Mouse (Mus musculus) E14TG2a.4 (cell line): Measurements from ENCODE around the gene Mitd1.

Experiments
- H3K27me3 ChIP-seq: 2 replicates; pipeline ENCODE4 v1.6.1; 2014; ENCODE audit warnings: low read length, control low read depth; ENCODE audit not compliant: insufficient read depth
- H3K36me3 ChIP-seq: 2 replicates; pipeline ENCODE4 v1.6.1; 2014; ENCODE audit warnings: low read length, control low read depth; ENCODE audit not compliant: insufficient read depth
- H3K4me1 ChIP-seq: replicated peaks from 2 replicates; pipeline ENCODE4 v1.6.1; 2014; ENCODE audit warnings: low read depth, low read length, control low read depth
- H3K4me3 ChIP-seq: replicated peaks from 2 replicates; pipeline ENCODE4 v1.5.1; 2014; ENCODE audit warnings: mild to moderate bottlenecking, low read length
- H3K9me3 ChIP-seq: 2 replicates; pipeline ENCODE4 v1.6.1; 2014; ENCODE audit warnings: low read length, control low read depth
- CTCF ChIP-seq: conservative IDR thresholded peaks from 2 replicates; pipeline ENCODE4 v1.5.1; 2014; ENCODE audit warnings: low read length
- NANOG ChIP-seq: IDR thresholded peaks from 2 replicates; pipeline ENCODE4 v1.6.1; 2014; ENCODE audit warnings: borderline replicate concordance, low read length, mixed read lengths
- POU5F1 ChIP-seq: IDR thresholded peaks from 2 replicates; pipeline ENCODE4 v1.6.1; 2014; ENCODE audit warnings: low read length, borderline replicate concordance

Mitd1 gene

DNA sequence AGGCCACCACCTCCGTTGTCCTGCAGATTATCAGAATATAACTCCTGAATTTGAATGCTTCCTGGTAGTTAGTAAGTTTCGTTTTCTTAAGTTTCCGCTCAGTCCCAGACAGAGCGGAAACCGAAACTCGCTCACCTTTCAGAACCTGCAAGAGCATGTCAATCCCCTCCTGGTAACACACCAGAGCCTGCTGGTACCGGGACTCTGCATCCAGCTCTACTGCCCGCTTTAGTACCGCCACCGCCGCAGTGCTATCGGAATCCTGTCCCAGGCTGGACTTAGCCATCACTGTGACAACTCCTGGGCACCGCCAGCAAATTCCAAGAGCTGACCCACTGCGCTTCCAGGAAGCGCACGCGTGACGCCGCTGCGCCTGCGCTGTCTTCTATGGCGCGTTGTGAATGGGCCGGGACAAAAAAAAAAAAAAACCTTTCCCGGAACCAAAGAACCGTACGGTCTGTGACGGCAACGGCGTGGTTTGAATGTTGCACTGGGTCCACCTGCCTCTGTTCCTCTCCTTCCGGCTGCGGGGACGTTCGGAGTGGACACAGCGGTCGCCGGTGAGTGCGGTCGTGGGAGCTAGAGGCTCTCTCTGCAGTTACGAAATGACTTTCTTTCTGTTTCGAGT lies at the start of gene Mitd1, which contains the start of gene Mrpl30:
Mitd1 (minus strand) TSS at position 387 of the 628 bp plus-strand sequence.
Mrpl30 (plus strand) TSS at position 453 of the 628 bp plus-strand sequence.
- no peaks in the 10 kb centered on the region for H3K9me3 ChIP-seq
- no peak for TF ChIP-seq POU5F1
- TF ChIP-seq CTCF: no peak
- no peak for TF ChIP-seq NANOG

DNA sequence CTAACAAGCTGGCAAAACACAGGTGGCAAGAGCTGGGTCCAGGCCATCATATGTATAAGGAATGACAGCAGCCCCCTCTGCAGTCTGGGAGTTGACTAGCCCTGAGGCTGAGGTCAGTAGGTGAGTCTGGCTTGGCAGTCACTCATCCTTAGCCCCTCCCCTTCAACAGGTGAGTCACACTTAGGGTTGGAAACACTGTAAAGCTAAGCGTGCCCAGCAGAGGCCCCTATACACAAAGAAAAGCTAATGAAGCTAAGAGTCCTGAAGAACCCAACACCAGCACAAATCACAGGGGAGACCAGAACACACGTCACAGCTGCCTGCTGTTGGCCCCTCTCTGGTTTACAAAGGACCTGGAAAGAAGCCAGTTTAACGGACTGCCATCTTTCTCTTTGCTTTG lies 41.6 kb upstream of the Mitd1 start:
- no peaks in the 10 kb centered on the region; the same call in 1 of the 2 replicates for H3K27me3 ChIP-seq
- H3K36me3 ChIP-seq: no peaks in the 10 kb centered on the region
- no peak for TF ChIP-seq POU5F1
- no peak for TF ChIP-seq NANOG
- peak; percentile 29 for TF ChIP-seq CTCF
- H3K4me3 ChIP-seq: no peak overlapping the region
- H3K9me3 ChIP-seq: 0 out of 2 replicates have a peak, but pooled peaks cover 4% of the 10 kb centered on the region
- peaks cover 19% of the 10 kb centered on the region for H3K4me1 ChIP-seq

More for the DNA sequence above, at the start of gene Mitd1, which contains the start of gene Mrpl30:
- peaks cover 42% of the 10 kb centered on the region for H3K4me1 ChIP-seq
- H3K27me3 ChIP-seq: no peaks in the 10 kb centered on the region
- H3K36me3 ChIP-seq: peaks cover 58% of the 10 kb centered on the region
- peak within 1 kb of the TSS; percentile 95 for H3K4me3 ChIP-seq

DNA sequence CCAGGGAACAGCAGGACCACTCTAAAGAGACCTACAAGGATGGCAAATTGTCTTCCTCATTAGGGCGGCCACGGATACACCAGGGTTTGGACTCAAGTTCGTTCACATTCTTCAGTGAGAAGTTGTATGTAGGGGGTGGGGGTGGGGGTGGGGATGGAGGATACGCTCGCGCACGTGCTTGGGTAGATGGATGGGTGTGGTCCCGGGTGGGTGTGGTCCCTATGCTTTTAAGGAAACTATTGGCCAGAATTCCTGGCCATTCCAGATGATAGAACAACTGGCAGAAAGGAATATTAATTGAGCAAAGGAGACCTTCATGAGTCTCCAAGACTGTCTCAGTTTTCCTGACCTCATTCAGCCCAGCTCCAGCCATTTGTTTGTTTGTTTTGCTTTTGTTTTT lies 35.8 kb upstream of the Mitd1 start:
- no peaks in the 10 kb centered on the region for H3K9me3 ChIP-seq
- H3K4me1 ChIP-seq: peaks cover 51% of the 10 kb centered on the region
- H3K27me3 ChIP-seq: peaks cover 19% of the 10 kb centered on the region
- no peaks in the 10 kb centered on the region for H3K36me3 ChIP-seq
- TF ChIP-seq POU5F1 (no peak), CTCF (no peak), NANOG (no peak)
- no peak overlapping the region for H3K4me3 ChIP-seq

DNA sequence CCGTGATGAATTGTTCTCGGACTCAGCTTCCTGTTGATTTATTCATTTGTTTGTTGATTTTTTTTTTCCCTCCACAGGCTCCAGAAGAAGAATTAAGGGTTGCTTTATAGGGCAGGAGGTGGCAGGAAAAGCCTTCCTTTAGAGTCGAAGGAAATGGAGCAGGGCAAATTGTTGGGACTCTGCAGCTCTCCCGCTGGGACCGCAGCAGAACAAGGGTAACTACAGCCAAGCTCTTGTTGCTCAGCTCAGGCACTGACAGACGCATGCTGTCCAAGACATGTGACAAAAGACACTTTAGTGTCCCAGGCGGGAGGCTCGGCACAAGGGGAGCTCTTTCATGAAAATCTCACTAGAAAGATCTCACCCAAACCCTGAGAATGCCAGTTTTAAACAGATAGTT lies 32.3 kb upstream of the Mitd1 start:
- Histone ChIP-seq H3K27me3 (peaks cover 33% of the 10 kb centered on the region), H3K4me3 (peak overlapping the region; percentile 53), H3K36me3 (no peaks in the 10 kb centered on the region), H3K4me1 (peaks cover 40% of the 10 kb centered on the region), H3K9me3 (no peaks in the 10 kb centered on the region)
- TF ChIP-seq POU5F1 (no peak), CTCF (no peak), NANOG (no peak)

DNA sequence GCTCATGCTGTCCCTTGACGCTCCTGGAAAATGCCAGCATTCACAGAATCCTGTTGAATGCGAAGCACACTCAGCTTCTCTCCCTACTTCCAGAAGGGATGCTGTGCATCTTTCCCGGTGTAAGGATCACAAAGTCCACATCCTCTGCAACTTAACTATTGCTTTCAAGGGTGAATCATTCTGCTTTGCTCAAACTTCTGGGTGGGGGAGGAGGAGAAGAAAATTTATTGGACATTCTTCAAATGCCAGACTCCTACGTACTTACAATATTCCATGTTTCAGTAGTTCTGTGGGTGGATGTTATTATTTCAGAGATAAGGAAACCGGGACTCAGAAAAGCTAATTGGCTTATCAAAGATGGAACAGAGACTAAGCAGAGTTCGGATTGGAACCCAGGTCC lies 27.9 kb upstream of the Mitd1 start:
- no peak overlapping the region for H3K4me3 ChIP-seq
- TF ChIP-seq NANOG (no peak), POU5F1 (no peak), CTCF (no peak)
- no peaks in the 10 kb centered on the region for H3K9me3 ChIP-seq
- no peaks in the 10 kb centered on the region for H3K36me3 ChIP-seq
- H3K4me1 ChIP-seq: peaks cover 11% of the 10 kb centered on the region
- peaks cover 55% of the 10 kb centered on the region for H3K27me3 ChIP-seq

DNA sequence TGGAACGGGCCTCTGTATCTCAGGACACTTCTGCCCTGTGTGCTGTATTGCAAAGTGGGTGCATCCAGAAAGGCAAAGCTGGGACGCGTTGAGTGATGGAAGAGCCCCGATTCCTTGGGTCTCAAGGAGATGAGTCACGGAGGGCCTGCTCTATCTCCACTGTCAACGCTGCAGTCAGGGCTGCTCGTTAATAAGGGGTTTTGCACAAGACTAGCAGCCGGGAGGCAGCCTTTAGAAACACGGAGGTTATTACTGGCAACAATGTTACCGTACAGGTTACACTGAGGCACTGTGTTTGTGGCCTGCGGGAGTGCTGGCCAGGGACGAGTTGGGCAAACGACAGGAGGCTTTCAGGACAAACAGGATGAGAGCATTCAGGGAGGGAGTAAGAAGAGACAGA lies 27.5 kb upstream of the Mitd1 start:
- H3K4me3 ChIP-seq: no peak overlapping the region
- H3K36me3 ChIP-seq: no peaks in the 10 kb centered on the region
- no peak for TF ChIP-seq NANOG
- no peak for TF ChIP-seq POU5F1
- no peak for TF ChIP-seq CTCF
- H3K9me3 ChIP-seq: no peaks in the 10 kb centered on the region
- peaks cover 51% of the 10 kb centered on the region for H3K27me3 ChIP-seq
- peaks cover 9% of the 10 kb centered on the region for H3K4me1 ChIP-seq

DNA sequence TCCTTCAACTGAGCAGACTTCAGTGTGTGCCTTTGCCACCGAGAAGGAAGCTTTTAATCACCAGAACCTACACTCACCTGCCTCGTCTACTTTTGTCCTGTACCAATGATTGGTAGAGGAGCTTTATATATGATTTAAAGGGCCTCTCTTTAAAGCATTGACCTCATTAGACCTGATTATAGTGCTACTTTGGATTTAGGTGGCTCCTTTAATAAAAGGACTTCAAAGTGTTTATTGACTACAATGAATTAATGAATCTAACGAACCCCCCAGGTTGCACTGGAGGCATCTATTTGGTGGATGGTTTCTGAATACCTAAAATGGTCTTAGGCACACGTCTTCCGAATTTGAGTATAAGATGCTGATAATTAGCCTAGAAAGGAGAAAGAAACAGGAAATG lies 26.2 kb upstream of the Mitd1 start, which contains the start of gene Lyg2:
Lyg2 (minus strand) TSS at position 101 of the 400 bp plus-strand sequence.
- H3K27me3 ChIP-seq: peaks cover 46% of the 10 kb centered on the region
- no peaks in the 10 kb centered on the region for H3K9me3 ChIP-seq
- no peaks in the 10 kb centered on the region for H3K36me3 ChIP-seq
- TF ChIP-seq POU5F1: no peak
- no peak for TF ChIP-seq CTCF
- no peak for TF ChIP-seq NANOG
- no peak within 1 kb of the TSS for H3K4me3 ChIP-seq
- peaks cover 9% of the 10 kb centered on the region for H3K4me1 ChIP-seq

DNA sequence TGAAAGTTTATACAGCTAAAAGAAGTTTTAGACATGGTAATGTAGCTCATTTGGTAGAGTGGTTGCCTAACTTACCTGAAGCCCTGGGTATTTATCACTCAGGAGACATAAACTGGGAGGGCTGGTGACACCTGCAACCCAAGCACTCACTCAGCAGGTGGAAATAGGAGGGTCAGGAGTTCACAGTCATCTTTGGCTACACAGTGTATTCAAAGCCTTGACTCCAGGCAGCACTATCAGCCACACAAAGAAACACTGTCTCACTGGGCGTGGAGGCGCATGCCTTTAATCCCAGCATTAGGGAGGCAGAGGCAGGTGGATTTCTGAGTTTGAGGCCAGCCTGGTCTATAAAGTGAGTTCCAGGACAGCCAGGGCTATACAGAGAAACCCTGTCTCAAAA lies 22.5 kb upstream of the Mitd1 start:
- H3K4me1 ChIP-seq: peaks cover 14% of the 10 kb centered on the region
- H3K9me3 ChIP-seq: no peaks in the 10 kb centered on the region
- H3K36me3 ChIP-seq: no peaks in the 10 kb centered on the region
- no peak for TF ChIP-seq CTCF
- no peak for TF ChIP-seq NANOG
- TF ChIP-seq POU5F1: no peak
- H3K4me3 ChIP-seq: no peak overlapping the region
- peaks cover 38% of the 10 kb centered on the region for H3K27me3 ChIP-seq

DNA sequence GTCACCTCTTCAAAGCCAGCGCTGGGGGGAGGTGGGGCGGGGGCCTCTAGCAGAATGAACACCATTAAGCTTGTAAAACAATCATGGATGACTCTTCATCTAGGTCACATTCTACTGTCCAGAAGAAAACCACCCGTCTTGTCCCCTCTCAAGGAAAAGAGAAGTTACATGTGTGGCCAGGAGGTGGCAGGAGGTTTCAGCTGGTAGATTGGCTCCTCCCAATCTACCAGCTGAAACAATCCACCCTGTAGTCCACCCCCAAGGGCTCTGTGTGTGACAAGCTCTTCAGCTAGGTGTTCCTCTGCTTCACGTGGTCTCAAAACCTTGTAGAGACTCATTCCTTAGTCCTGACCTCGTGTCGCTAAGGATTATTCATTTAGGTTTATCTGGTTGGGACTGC lies 13.0 kb upstream of the Mitd1 start:
- peaks cover 9% of the 10 kb centered on the region for H3K36me3 ChIP-seq
- no peaks in the 10 kb centered on the region for H3K9me3 ChIP-seq
- no peak overlapping the region for H3K4me3 ChIP-seq
- H3K27me3 ChIP-seq: no peaks in the 10 kb centered on the region
- TF ChIP-seq CTCF (peak; percentile 18), POU5F1 (no peak)
- peaks cover 23% of the 10 kb centered on the region for H3K4me1 ChIP-seq
